Mouse (Mus musculus): ENCODE measurements around the gene Camsap3. TPM values are rescaled to one million over a fixed set of nuclear protein-coding genes. Genes with fewer than 3 reads are reported as not detected.

Camsap3 gene
- polyA plus RNA-seq (2014; fragmentation: Illumina TruSeq; extraction: RNeasy Lipid Tissue Mini Kit (QIAGEN cat#74804); ENCODE audit: low read depth, low replicate concordance) = 2.1 TPM

DNA sequence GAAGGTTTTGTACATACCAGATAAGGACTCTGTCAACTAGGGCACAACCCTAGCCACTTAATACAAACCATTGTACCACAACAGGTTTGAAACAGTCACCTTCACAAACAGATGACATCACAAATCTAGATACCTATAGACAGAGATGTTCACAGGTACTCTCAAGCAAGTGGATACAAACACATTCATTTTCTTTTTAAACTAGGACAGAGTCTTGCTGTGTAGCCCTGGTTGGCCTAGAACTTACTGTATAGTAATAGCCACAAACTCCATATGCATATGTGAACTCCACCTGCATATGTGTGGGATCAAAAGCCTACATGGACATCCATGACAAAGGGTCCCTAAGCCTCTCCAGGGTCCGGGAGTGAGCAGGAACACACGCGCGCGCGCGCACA lies at the start of gene Camsap3:
Camsap3 (plus strand) TSS at position 301 of the 398 bp plus-strand sequence.

DNA sequence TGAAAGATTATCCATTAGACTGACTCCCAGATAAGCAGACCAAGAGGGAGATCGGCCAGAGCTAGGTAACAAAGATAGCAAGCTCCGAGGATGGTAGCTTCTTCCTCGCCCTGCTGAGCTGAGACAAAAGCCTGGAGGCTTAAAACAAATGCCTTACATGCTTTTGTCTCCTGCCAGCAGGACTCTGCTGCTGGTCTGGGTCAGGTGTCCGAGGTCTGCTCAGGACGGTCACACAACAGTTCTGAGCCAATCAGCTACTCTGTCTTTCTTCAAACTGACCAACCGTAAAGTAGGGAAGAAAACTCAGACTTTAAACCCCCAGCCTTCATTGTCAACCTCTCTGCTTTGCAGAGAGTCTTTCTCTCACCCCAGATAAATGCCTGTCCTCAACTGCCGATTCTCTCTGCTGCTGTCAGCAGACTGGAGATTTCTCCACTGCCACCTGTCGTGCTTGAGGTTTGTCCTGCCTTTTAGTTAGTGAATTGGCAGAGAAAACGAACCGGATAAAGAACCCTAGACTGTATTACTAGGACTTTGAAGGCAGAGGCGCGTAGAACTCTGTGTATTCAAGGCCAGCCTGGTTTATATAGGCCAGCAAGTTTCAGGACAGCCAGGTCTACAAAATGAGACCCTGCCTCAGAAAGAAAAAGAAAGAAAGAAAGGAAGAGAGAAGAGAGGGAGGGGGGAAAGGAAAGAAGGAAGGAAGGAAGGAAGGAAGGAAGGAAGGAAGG lies 19.3 kb upstream of the Camsap3 start, which contains the start of gene C330021F23Rik:
C330021F23Rik (plus strand) TSS at position 350 of the 731 bp plus-strand sequence.

DNA sequence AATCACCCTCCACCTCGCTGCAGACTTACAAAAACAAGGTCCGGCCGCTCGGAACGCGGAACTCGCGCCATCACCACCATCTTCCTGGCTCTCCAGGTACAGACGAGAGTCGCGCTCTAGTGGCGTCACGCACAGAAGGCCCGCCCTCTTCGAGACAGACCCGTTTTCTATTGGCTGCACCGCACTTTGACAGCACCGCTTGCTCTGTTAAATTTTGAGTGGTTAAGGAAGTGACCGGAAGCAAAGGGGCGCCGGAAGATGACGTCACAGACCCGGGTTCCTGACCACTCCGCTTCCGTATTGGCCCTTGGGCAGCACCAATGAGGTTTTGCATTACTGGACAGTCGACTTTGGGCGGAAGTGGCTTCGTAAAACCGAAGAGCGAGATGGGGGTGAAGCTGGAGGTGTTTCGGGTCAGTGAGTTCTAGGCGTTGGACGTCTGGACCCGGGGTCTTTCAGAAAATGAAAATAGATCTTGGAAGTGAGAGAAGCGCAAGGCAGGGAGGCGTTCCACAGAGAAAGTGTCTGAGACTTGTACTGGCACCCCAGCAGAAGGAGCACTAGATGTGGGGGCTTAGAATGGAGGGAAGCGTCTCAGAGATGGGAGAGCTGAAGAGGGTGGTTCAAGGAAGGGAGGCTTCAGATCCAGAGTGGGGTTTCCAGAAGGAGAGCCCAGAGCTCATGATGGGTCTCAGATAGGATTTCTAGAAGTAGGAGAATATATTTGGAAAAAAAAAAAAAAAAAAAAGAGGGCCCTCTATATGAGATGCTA lies 34.3 kb downstream of the Camsap3 start, which contains the start of the genes Xab2 and Pet100:
Xab2 (minus strand) TSS at position 118 of the 772 bp plus-strand sequence.
Pet100 (plus strand) TSS at position 350 of the 772 bp plus-strand sequence.

DNA sequence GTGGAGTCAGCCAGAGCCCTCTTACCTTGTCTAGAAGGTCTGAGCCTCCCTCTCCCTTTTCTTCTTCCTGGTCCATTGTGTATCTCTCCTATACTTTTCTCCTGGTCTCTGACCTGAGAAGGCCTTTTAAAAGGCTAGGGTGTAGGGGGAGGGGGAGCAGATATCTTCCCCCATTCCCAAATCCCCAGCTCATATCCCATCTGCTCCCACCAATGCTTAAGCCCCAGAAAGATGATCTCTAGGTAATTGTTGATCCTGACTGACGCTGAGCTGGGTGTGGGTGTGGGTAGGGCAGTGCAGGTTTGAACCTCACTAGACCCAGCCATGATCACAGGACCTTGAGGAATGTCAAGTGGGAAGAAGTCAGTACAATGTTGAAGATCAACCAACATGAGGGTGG lies 38.4 kb downstream of the Camsap3 start, which contains the start of gene Pcp2:
Pcp2 (minus strand) TSS at position 101 of the 400 bp plus-strand sequence.

DNA sequence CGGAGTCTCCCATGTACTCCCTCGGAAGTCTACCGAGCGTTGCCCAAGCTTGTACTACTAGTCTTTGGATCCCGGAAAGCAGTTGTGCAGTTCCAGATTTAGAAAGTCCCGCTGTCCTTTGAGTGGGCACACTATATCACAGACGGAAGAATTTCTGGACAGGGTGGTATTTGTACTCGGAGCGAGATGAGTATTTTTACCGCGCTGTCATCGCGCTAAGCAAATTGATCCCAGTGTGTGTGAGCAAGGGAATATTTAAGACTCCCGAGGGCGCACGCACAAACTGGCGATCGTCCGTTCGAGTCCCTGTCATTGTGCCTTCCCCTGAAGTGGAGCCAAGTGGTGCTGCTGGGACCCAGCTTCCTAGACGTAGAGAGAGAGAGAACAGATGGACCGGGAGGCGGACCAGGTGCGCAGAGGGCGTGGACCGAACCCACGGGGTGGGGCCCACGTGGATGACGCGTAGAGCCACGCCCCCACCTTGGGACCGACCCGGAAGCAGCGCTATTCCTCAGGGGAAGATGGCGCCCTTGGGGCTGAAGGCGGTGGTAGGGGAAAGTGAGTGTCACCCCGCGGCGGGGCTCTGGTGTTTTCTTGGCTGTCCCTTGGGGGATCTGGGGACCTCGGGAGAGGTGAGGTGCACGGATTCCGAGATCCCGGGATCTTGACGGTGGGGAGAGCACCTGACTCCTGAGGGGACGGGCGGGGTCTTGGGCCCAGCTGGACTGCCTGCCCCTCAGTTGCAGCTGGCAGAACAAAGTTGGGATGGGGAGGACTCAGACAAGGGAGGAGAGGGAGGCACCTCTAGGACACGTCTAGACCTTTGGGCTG lies 43.8 kb downstream of the Camsap3 start, which contains the start of gene Stxbp2:
Stxbp2 (plus strand) TSS at position 309 of the 831 bp plus-strand sequence.

DNA sequence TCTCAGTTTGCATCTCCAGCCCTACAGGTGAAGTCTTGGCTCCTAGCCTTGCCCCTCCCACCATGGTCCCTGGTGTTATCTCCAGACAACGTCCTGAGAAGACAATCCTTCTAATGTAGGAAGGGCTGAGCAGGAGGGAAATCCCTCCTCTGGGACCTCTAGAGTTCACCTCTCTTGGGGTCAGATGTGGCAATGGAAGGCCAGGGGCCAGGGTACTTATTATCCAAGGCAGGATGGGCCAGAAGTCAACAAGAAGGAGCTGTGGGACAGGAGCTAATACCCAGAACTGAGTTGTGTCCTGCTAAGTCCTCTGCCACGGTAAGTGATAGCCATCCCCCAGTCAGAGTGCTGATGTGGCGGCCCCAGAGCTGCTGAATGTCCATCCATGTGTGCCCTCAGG lies 68.4 kb downstream of the Camsap3 start, which contains the start of gene Retn:
Retn (plus strand) TSS at position 245 of the 400 bp plus-strand sequence.

Other genes with a start within 250 kb of the Camsap3 start
- gene A430078G23Rik, start 233.9 kb upstream of the Camsap3 start, polyA plus RNA-seq (2014; fragmentation: Illumina TruSeq; extraction: RNeasy Lipid Tissue Mini Kit (QIAGEN cat#74804); ENCODE audit: low read depth, low replicate concordance) = not detected
- 3.2 TPM for gene Arhgef18, start 194.3 kb upstream of the Camsap3 start, polyA plus RNA-seq (2014; fragmentation: Illumina TruSeq; extraction: RNeasy Lipid Tissue Mini Kit (QIAGEN cat#74804); ENCODE audit: low read depth, low replicate concordance)
- gene Pex11g, start 119.6 kb upstream of the Camsap3 start, polyA plus RNA-seq (2014; fragmentation: Illumina TruSeq; extraction: RNeasy Lipid Tissue Mini Kit (QIAGEN cat#74804); ENCODE audit: low read depth, low replicate concordance) = 3.4 TPM
- 29.3 TPM for gene Tex45, start 116.4 kb upstream of the Camsap3 start, polyA plus RNA-seq (2014; fragmentation: Illumina TruSeq; extraction: RNeasy Lipid Tissue Mini Kit (QIAGEN cat#74804); ENCODE audit: low read depth, low replicate concordance)
- gene Zfp358, start 94.2 kb upstream of the Camsap3 start, polyA plus RNA-seq (2014; fragmentation: Illumina TruSeq; extraction: RNeasy Lipid Tissue Mini Kit (QIAGEN cat#74804); ENCODE audit: low read depth, low replicate concordance) = 0.27 TPM
- gene Mcoln1, start 86.8 kb upstream of the Camsap3 start, polyA plus RNA-seq (2014; fragmentation: Illumina TruSeq; extraction: RNeasy Lipid Tissue Mini Kit (QIAGEN cat#74804); ENCODE audit: low read depth, low replicate concordance) = 6.4 TPM
- 1.8 TPM for gene Pnpla6, start 71.9 kb upstream of the Camsap3 start, polyA plus RNA-seq (2014; fragmentation: Illumina TruSeq; extraction: RNeasy Lipid Tissue Mini Kit (QIAGEN cat#74804); ENCODE audit: low read depth, low replicate concordance)
- not detected for gene C330021F23Rik, start 19.3 kb upstream of the Camsap3 start, polyA plus RNA-seq (2014; fragmentation: Illumina TruSeq; extraction: RNeasy Lipid Tissue Mini Kit (QIAGEN cat#74804); ENCODE audit: low read depth, low replicate concordance)
- gene Xab2, start 34.0 kb downstream of the Camsap3 start, polyA plus RNA-seq (2014; fragmentation: Illumina TruSeq; extraction: RNeasy Lipid Tissue Mini Kit (QIAGEN cat#74804); ENCODE audit: low read depth, low replicate concordance) = 1.1 TPM
- gene Pet100, start 34.3 kb downstream of the Camsap3 start, polyA plus RNA-seq (2014; fragmentation: Illumina TruSeq; extraction: RNeasy Lipid Tissue Mini Kit (QIAGEN cat#74804); ENCODE audit: low read depth, low replicate concordance) = 37.0 TPM
- not detected for gene Pcp2, start 38.3 kb downstream of the Camsap3 start, polyA plus RNA-seq (2014; fragmentation: Illumina TruSeq; extraction: RNeasy Lipid Tissue Mini Kit (QIAGEN cat#74804); ENCODE audit: low read depth, low replicate concordance)
- gene Stxbp2, start 43.7 kb downstream of the Camsap3 start, polyA plus RNA-seq (2014; fragmentation: Illumina TruSeq; extraction: RNeasy Lipid Tissue Mini Kit (QIAGEN cat#74804); ENCODE audit: low read depth, low replicate concordance) = 20.9 TPM
- gene Retn, start 68.5 kb downstream of the Camsap3 start, polyA plus RNA-seq (2014; fragmentation: Illumina TruSeq; extraction: RNeasy Lipid Tissue Mini Kit (QIAGEN cat#74804); ENCODE audit: low read depth, low replicate concordance) = 1.1 TPM
- not detected for gene Mcemp1, start 78.5 kb downstream of the Camsap3 start, polyA plus RNA-seq (2014; fragmentation: Illumina TruSeq; extraction: RNeasy Lipid Tissue Mini Kit (QIAGEN cat#74804); ENCODE audit: low read depth, low replicate concordance)
- gene Fcor, start 85.1 kb downstream of the Camsap3 start, polyA plus RNA-seq (2014; fragmentation: Illumina TruSeq; extraction: RNeasy Lipid Tissue Mini Kit (QIAGEN cat#74804); ENCODE audit: low read depth, low replicate concordance) = not detected
- 3.2 TPM for gene Trappc5, start 89.0 kb downstream of the Camsap3 start, polyA plus RNA-seq (2014; fragmentation: Illumina TruSeq; extraction: RNeasy Lipid Tissue Mini Kit (QIAGEN cat#74804); ENCODE audit: low read depth, low replicate concordance)
- 0.27 TPM for gene Fcer2a, start 106.9 kb downstream of the Camsap3 start, polyA plus RNA-seq (2014; fragmentation: Illumina TruSeq; extraction: RNeasy Lipid Tissue Mini Kit (QIAGEN cat#74804); ENCODE audit: low read depth, low replicate concordance)
- 10.7 TPM for gene Clec4g, start 133.4 kb downstream of the Camsap3 start, polyA plus RNA-seq (2014; fragmentation: Illumina TruSeq; extraction: RNeasy Lipid Tissue Mini Kit (QIAGEN cat#74804); ENCODE audit: low read depth, low replicate concordance)
- 0.18 TPM for gene Cd209a, start 161.7 kb downstream of the Camsap3 start, polyA plus RNA-seq (2014; fragmentation: Illumina TruSeq; extraction: RNeasy Lipid Tissue Mini Kit (QIAGEN cat#74804); ENCODE audit: low read depth, low replicate concordance)